Comparison of ENCODE assay signal across 26 mouse cellular contexts in the genomic region with DNA sequence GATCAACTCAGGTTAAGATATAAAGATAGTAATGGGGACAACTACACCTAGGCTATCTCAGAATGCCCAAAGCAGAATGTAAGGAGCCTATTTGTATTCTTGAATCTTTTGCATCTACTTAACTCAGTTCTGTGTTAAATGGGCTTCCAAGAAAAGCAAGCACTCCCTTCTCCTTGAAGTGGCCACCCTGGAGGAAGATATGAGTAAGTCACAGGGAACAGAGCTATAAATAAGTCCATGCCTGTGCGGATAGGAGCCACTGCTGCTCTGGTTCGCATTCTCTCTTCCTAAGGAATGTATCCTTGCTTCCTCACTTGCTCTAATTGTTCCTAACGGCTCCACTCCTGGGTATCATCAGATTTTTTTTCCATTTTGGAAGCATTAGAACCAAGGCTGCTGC.
A peak's percentile ranks its signal among the peaks of the same experiment; 100 is the strongest.
DNase-seq lines count a peak whose midpoint lies in the region; ATAC-seq and TF ChIP-seq lines count a peak whose summit lies in the region.
"Had no signal": no experiment of that assay in that cellular context is flagged by ENCODE, and none has a peak within 500 bp of the region (broad histone marks: within the 10 kb centered on the region; RNA-seq: fewer than 3 reads in every experiment).

No protein-coding gene starts in this region.

- H3K9me3 ChIP-seq in heart, embryonic 12.5 days (replicated peaks): no peaks in the 10 kb centered on the region
- no peaks in the 10 kb centered on the region for H3K9me3 ChIP-seq in heart, embryonic 16.5 days (replicated peaks; ENCODE audit: control insufficient read depth, low read length)
- no peaks in the 10 kb centered on the region for H3K9me3 ChIP-seq in lung, postnatal 0 days (ENCODE audit: low read length)
- H3K9me3 ChIP-seq: embryonic facial prominence, embryonic 15.5 days; forebrain, embryonic 10.5 days; hindbrain, embryonic 10.5 days; hindbrain, embryonic 15.5 days had no signal

- no peaks in the 10 kb centered on the region for H3K36me3 ChIP-seq in heart, embryonic 12.5 days
- H3K36me3 ChIP-seq in heart, embryonic 16.5 days (ENCODE audit: control insufficient read depth, insufficient read depth): no peaks in the 10 kb centered on the region
- no peaks in the 10 kb centered on the region for H3K36me3 ChIP-seq in lung, postnatal 0 days (ENCODE audit: insufficient read depth, low read length)
- H3K36me3 ChIP-seq: embryonic facial prominence, embryonic 15.5 days; forebrain, embryonic 10.5 days; G1E; hindbrain, embryonic 10.5 days; hindbrain, embryonic 15.5 days had no signal

- H3K4me1 ChIP-seq in heart, embryonic 12.5 days (replicated peaks): peaks cover 45% of the 10 kb centered on the region
- peaks cover 34% of the 10 kb centered on the region for H3K4me1 ChIP-seq in heart, embryonic 16.5 days (ENCODE audit: control insufficient read depth, insufficient read depth, low read length)
- peaks cover 4% of the 10 kb centered on the region; the same call in 1 of the 2 replicates for H3K4me1 ChIP-seq in lung, postnatal 0 days (ENCODE audit: insufficient read depth, low read depth, low read length)
- H3K4me1 ChIP-seq: embryonic facial prominence, embryonic 15.5 days had no signal

- H3K27ac ChIP-seq in heart, embryonic 12.5 days (ENCODE audit: poor library complexity, severe bottlenecking): peak overlapping the region; percentile 28; the same call in 1 of the 2 replicates
- H3K27ac ChIP-seq in heart, embryonic 16.5 days (ENCODE audit: low read length): peak overlapping the region; percentile 28; the same call in 1 of the 2 replicates
- H3K27ac ChIP-seq in lung, postnatal 0 days (ENCODE audit: low read length): no peak overlapping the region
- H3K27ac ChIP-seq: embryonic facial prominence, embryonic 15.5 days; forebrain, embryonic 10.5 days; hindbrain, embryonic 10.5 days; hindbrain, embryonic 15.5 days had no signal

- no peak for DNase-seq in frontal cortex, postnatal 14 days (ENCODE audit: low spot score in 2 of 2)
- DNase-seq in heart, postnatal 36 days: no peak
- DNase-seq in heart, postnatal 14 days: no peak
- DNase-seq in lung, postnatal 0 days (ENCODE audit: low spot score): no peak
- no peak for DNase-seq in lung, postnatal 25 days (ENCODE audit: low spot score)
- DNase-seq: adrenal gland, adult 8-10 months; adrenal gland, postnatal 36 days; B cell, adult 2 months; cerebellum, adult 11 months; cerebellum, adult 8-10 months; cerebellum, postnatal 14 days; embryo, embryonic 11 days; gastrocnemius, postnatal 10 days; kidney, adult 2 months had no signal

- H3K4me3 ChIP-seq in heart, embryonic 12.5 days: no peak overlapping the region
- H3K4me3 ChIP-seq in heart, embryonic 16.5 days (ENCODE audit: low read length): no peak overlapping the region
- H3K4me3 ChIP-seq in lung, postnatal 0 days (ENCODE audit: low read depth, low read length): no peak overlapping the region
- H3K4me3 ChIP-seq: embryonic facial prominence, embryonic 15.5 days; erythroblast, embryonic 14.5 days; forebrain, embryonic 10.5 days; hindbrain, embryonic 10.5 days; hindbrain, embryonic 15.5 days had no signal

- 19% methylated on average over 3 of the region's 3 CpGs for WGBS in heart, embryonic 12.5 days
- 24% methylated on average over 3 of the region's 3 CpGs for WGBS in heart, embryonic 16.5 days
- 66% methylated on average over 3 of the region's 3 CpGs for WGBS in lung, postnatal 0 days

- H3K27me3 ChIP-seq in heart, embryonic 12.5 days (replicated peaks): peaks cover 13% of the 10 kb centered on the region; the same call in 1 of the 2 replicates
- peaks cover 5% of the 10 kb centered on the region for H3K27me3 ChIP-seq in heart, embryonic 16.5 days (ENCODE audit: control insufficient read depth, insufficient read depth, low read length)
- no peaks in the 10 kb centered on the region for H3K27me3 ChIP-seq in lung, postnatal 0 days (replicated peaks; ENCODE audit: insufficient read depth, low read length)
- H3K27me3 ChIP-seq: hindbrain, embryonic 15.5 days had no signal

- intact Hi-C loops in heart, postnatal 36 days (cut with DNase I): no loop called here
- intact Hi-C loops in heart, postnatal 14 days (cut with DNase I): no loop called here

- peak; percentile 7; the same call in 1 of the 2 replicates for TF ChIP-seq CTCF in lung, postnatal 0 days (IDR thresholded peaks at IDR 0.05)

- TF ChIP-seq EP300 in lung, postnatal 0 days (IDR thresholded peaks at IDR 0.05): no peak

- ATAC-seq in frontal cortex, adult (ENCODE audit: low TSS enrichment): peak; percentile 96
- no peak for ATAC-seq in heart, embryonic 12.5 days (ENCODE audit: insufficient number of reproducible peaks, low FRiP score)
- ATAC-seq in heart, embryonic 16.5 days (replicated peaks; ENCODE audit: extremely low read depth, insufficient read depth, low FRiP score): no peak
- ATAC-seq in lung, postnatal 0 days: no peak
- ATAC-seq: CD4-positive, CD25-positive, alpha-beta regulatory T cell, adult 4 months; forebrain, embryonic 14.5 days; intestine, embryonic 16.5 days had no signal

- H3K4me2 ChIP-seq in heart, embryonic 12.5 days: no peak overlapping the region
- no peak overlapping the region for H3K4me2 ChIP-seq in heart, embryonic 16.5 days (ENCODE audit: low read depth, low read length)
- no peak overlapping the region for H3K4me2 ChIP-seq in lung, postnatal 0 days (replicated peaks; ENCODE audit: low read depth, low read length)
- H3K4me2 ChIP-seq: embryonic facial prominence, embryonic 15.5 days; hindbrain, embryonic 15.5 days had no signal

- H3K9ac ChIP-seq in heart, embryonic 12.5 days: no peak overlapping the region
- no peak overlapping the region for H3K9ac ChIP-seq in heart, embryonic 16.5 days (ENCODE audit: low read length)
- no peak overlapping the region for H3K9ac ChIP-seq in lung, postnatal 0 days (replicated peaks; ENCODE audit: low read depth)
- H3K9ac ChIP-seq: embryonic facial prominence, embryonic 15.5 days; hindbrain, embryonic 15.5 days had no signal
